Mouse (Mus musculus) forebrain, embryonic 16.5 days (tissue): ENCODE results near the gene Tead1. TPM values are rescaled to one million over a fixed set of nuclear protein-coding genes. Genes with fewer than 3 reads are reported as not detected.
"Not testable (repeated sequence)": the region's sequence is repeated elsewhere in the genome, so short reads cannot be mapped to it uniquely, and the experiment has no call there.

ENCODE experiments used
- ATAC-seq: fragments of 200-750 bp; cut with Nextera tagmentation; 2 replicates; pipeline ENCODE4 v1.8.0; 2017; ENCODE audit warnings: mild to moderate bottlenecking, moderate library complexity
- H3K27ac ChIP-seq: fragments of 300-500 bp; sonication (generic); 2 replicates; pipeline ENCODE4 v1.5.1; 2014; ENCODE audit warnings: low read length, control low read depth
- H3K27me3 ChIP-seq: fragments of 300-500 bp; sonication (generic); replicated peaks from 2 replicates; pipeline ENCODE4 v1.6.1; 2014; ENCODE audit warnings: low read length; ENCODE audit not compliant: control insufficient read depth, insufficient read depth
- H3K36me3 ChIP-seq: fragments of 300-500 bp; sonication (generic); 2 replicates; pipeline ENCODE4 v1.6.1; 2014; ENCODE audit not compliant: control insufficient read depth, insufficient read depth
- H3K4me1 ChIP-seq: fragments of 300-500 bp; sonication (generic); replicated peaks from 2 replicates; pipeline ENCODE4 v1.6.1; 2014; ENCODE audit warnings: low read length; ENCODE audit not compliant: control insufficient read depth, insufficient read depth
- H3K4me2 ChIP-seq: fragments of 300-500 bp; sonication (generic); 2 replicates; pipeline ENCODE4 v1.6.1; 2014; ENCODE audit warnings: mild to moderate bottlenecking, low read length, control low read depth
- H3K4me3 ChIP-seq: fragments of 300-500 bp; sonication (generic); replicated peaks from 2 replicates; pipeline ENCODE4 v1.5.1; 2014; ENCODE audit warnings: mild to moderate bottlenecking, low read length, control low read depth
- H3K9ac ChIP-seq: fragments of 300-500 bp; sonication (generic); replicated peaks from 2 replicates; pipeline ENCODE4 v1.6.1; 2014; ENCODE audit warnings: low read depth, low read length, control low read depth
- H3K9me3 ChIP-seq: fragments of 300-500 bp; sonication (generic); 2 replicates; pipeline ENCODE4 v1.6.1; 2016; ENCODE audit warnings: low read length; ENCODE audit not compliant: control insufficient read depth
- WGBS: fragments of 180-500 bp; shearing (Covaris S2); extraction: QIAGEN DNeasy Blood & Tissue Kit; methylation state at CpG from one replicate; pipeline ENCODE4 v1.1.7; 2014; 5-methylcytosine and 5-hydroxymethylcytosine counted together
- polyA plus RNA-seq: library from polyadenylated mRNA; unstranded; fragments of >200 nt; fragmentation: Nextera tagmentation; extraction: Ambion mirVana; gene quantifications from 2 replicates; pipeline ENCODE4 v1.2.1, GENCODE M21; 2015

Gene Tead1
- polyA plus RNA-seq, 1 experiment from 2014 or later, result 17.6 TPM

GRCm38 (mm10) chr7:112915571-112915970, 236.5 kb downstream of the Tead1 start:
- Histone ChIP-seq H3K27me3 (no peaks in the 10 kb centered on the region), H3K4me3 (no peak overlapping the region), H3K4me2 (no peak overlapping the region), H3K9ac (no peak overlapping the region), H3K36me3 (no peaks in the 10 kb centered on the region), H3K4me1 (peaks cover 12% of the 10 kb centered on the region), H3K27ac (no peak overlapping the region), H3K9me3 (no peaks in the 10 kb centered on the region)
- no peak for ATAC-seq
- WGBS, result 73% methylated on average over 4 of the region's 4 CpGs

GRCm38 (mm10) chr7:112917613-112918278, 238.6 kb downstream of the Tead1 start:
- Histone ChIP-seq H3K9ac (no peak overlapping the region), H3K27me3 (no peaks in the 10 kb centered on the region), H3K4me3 (no peak overlapping the region), H3K9me3 (no peaks in the 10 kb centered on the region), H3K4me2 (no peak overlapping the region), H3K36me3 (no peaks in the 10 kb centered on the region), H3K27ac (no peak overlapping the region), H3K4me1 (peaks cover 13% of the 10 kb centered on the region)
- no peak for ATAC-seq
- WGBS, result 57% methylated on average over 10 of the region's 10 CpGs

GRCm38 (mm10) chr7:112918279-112918991, 239.3 kb downstream of the Tead1 start:
- ATAC-seq, result 0 out of 2 replicates have a peak, but pooled peaks have one; percentile 24
- H3K27me3 ChIP-seq, result no peaks in the 10 kb centered on the region
- no peak overlapping the region for H3K4me3 ChIP-seq
- H3K27ac ChIP-seq, result no peak overlapping the region
- H3K9ac ChIP-seq, result peak overlapping the region; percentile 41; the same call in 1 of the 2 replicates
- peak overlapping the region; percentile 32 for H3K4me2 ChIP-seq
- WGBS, result 48% methylated on average over 22 of the region's 22 CpGs
- H3K9me3 ChIP-seq, result no peaks in the 10 kb centered on the region
- peaks cover 16% of the 10 kb centered on the region for H3K4me1 ChIP-seq
- no peaks in the 10 kb centered on the region for H3K36me3 ChIP-seq

GRCm38 (mm10) chr7:112919845-112920244, 240.7 kb downstream of the Tead1 start:
- H3K4me3 ChIP-seq, result no peak overlapping the region
- H3K4me2 ChIP-seq, result no peak overlapping the region
- H3K27ac ChIP-seq, result no peak overlapping the region
- no peak for ATAC-seq
- H3K4me1 ChIP-seq, result peaks cover 16% of the 10 kb centered on the region
- H3K36me3 ChIP-seq, result no peaks in the 10 kb centered on the region
- WGBS, result 2% methylated on average over 4 of the region's 4 CpGs
- no peaks in the 10 kb centered on the region for H3K9me3 ChIP-seq
- H3K9ac ChIP-seq, result no peak overlapping the region
- no peaks in the 10 kb centered on the region for H3K27me3 ChIP-seq

GRCm38 (mm10) chr7:112922801-112923200, 243.7 kb downstream of the Tead1 start:
- Histone ChIP-seq H3K27ac (no peak overlapping the region), H3K4me2 (no peak overlapping the region), H3K4me3 (no peak overlapping the region), H3K36me3 (no peaks in the 10 kb centered on the region), H3K27me3 (no peaks in the 10 kb centered on the region), H3K9me3 (no peaks in the 10 kb centered on the region), H3K9ac (no peak overlapping the region), H3K4me1 (peaks cover 13% of the 10 kb centered on the region)
- ATAC-seq, result peak; percentile 38; the same call in 1 of the 2 replicates
- 12% methylated on average over 4 of the region's 4 CpGs for WGBS

- Histone ChIP-seq H3K4me1 (peaks cover 7% of the 10 kb centered on the region), H3K27me3 (no peaks in the 10 kb centered on the region), H3K4me2 (no peak overlapping the region), H3K36me3 (no peaks in the 10 kb centered on the region), H3K9ac (no peak overlapping the region), H3K9me3 (no peaks in the 10 kb centered on the region), H3K4me3 (no peak overlapping the region), H3K27ac (no peak overlapping the region)
- no peak for ATAC-seq
- 85% methylated on average over 3 of the region's 3 CpGs for WGBS
Measured at GRCm38 (mm10) chr7:112923712-112924111, 244.6 kb downstream of the Tead1 start.

GRCm38 (mm10) chr7:112930669-112931068, 251.6 kb downstream of the Tead1 start:
- H3K4me1 ChIP-seq, result no peaks in the 10 kb centered on the region
- H3K4me3 ChIP-seq, result no peak overlapping the region
- ATAC-seq, result no peak
- H3K36me3 ChIP-seq, result no peaks in the 10 kb centered on the region
- H3K9me3 ChIP-seq, result no peaks in the 10 kb centered on the region
- no peak overlapping the region for H3K9ac ChIP-seq
- no peak overlapping the region for H3K27ac ChIP-seq
- no peak overlapping the region for H3K4me2 ChIP-seq
- no peaks in the 10 kb centered on the region for H3K27me3 ChIP-seq
- WGBS, result 57% methylated on average over 7 of the region's 7 CpGs

GRCm38 (mm10) chr7:112935876-112936275, 256.8 kb downstream of the Tead1 start:
- ATAC-seq, H3K9ac ChIP-seq, H3K4me3 ChIP-seq, H3K36me3 ChIP-seq, H3K27ac ChIP-seq, H3K27me3 ChIP-seq, H3K4me1 ChIP-seq, H3K4me2 ChIP-seq, H3K9me3 ChIP-seq: not testable (repeated sequence)
- WGBS, result 89% methylated on average over 5 of the region's 5 CpGs

GRCm38 (mm10) chr7:112937089-112937488, 258.0 kb downstream of the Tead1 start:
- H3K4me2 ChIP-seq, result no peak overlapping the region
- H3K27me3 ChIP-seq, result no peaks in the 10 kb centered on the region
- H3K9me3 ChIP-seq, result no peaks in the 10 kb centered on the region
- no peak for ATAC-seq
- no peak overlapping the region for H3K9ac ChIP-seq
- H3K4me3 ChIP-seq, result no peak overlapping the region
- 93% methylated on average over 8 of the region's 8 CpGs for WGBS
- H3K36me3 ChIP-seq, result no peaks in the 10 kb centered on the region
- H3K27ac ChIP-seq, result no peak overlapping the region
- no peaks in the 10 kb centered on the region for H3K4me1 ChIP-seq
